Comparison of ENCODE assay signal across 13 mouse cellular contexts in the genomic region with DNA sequence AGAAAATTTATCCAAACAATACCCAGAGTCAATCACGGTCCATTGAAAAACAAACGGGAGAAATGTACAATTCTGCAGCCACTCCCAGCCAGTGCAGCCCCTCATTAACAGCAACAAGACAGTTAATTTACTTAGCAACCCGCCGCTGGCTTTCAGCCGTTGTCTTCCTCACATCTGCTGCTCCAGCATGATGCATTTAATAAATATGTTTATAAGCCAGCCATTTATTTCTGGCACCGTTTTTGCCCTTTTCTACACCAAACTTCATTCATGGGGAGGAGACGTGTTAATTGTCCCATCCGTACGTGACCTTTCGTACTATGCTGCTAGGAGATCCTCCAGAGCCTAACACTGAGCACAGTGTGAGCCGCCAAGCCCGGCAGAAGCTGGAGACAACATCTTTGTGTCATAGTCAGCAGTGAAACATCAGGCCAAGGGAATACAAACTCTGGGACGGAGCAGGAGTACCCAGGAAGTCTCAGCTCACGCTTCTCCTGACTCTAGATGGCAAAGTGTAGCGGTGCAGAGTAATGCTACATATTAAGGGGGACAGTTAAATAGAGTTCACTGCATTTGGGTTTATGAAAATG.
DNase-seq lines count a peak whose midpoint lies in the region; ATAC-seq lines count a peak whose summit lies in the region.
"Had no signal": no experiment of that assay in that cellular context is flagged by ENCODE, and none has a peak within 500 bp of the region (broad histone marks: within the 10 kb centered on the region; RNA-seq: fewer than 3 reads in every experiment).

No protein-coding gene starts in this region.

- H3K4me2 ChIP-seq in hindbrain, embryonic 13.5 days, result peak overlapping the region; percentile 71
- H3K4me2 ChIP-seq in forebrain, embryonic 14.5 days (ENCODE audit: low read length), result peak overlapping the region; percentile 59
- peak overlapping the region; percentile 61 for H3K4me2 ChIP-seq in midbrain, embryonic 12.5 days (replicated peaks)

- WGBS in hindbrain, embryonic 13.5 days, result 31% methylated on average over 15 of the region's 15 CpGs
- WGBS in hindbrain, embryonic 10.5 days, result 65% methylated on average over 15 of the region's 15 CpGs
- 32% methylated on average over 15 of the region's 15 CpGs for WGBS in forebrain, embryonic 14.5 days
- 51% methylated on average over 15 of the region's 15 CpGs for WGBS in midbrain, embryonic 12.5 days

- H3K36me3 ChIP-seq in hindbrain, embryonic 13.5 days, result no peaks in the 10 kb centered on the region
- no peaks in the 10 kb centered on the region for H3K36me3 ChIP-seq in hindbrain, embryonic 10.5 days
- H3K36me3 ChIP-seq in forebrain, embryonic 14.5 days (ENCODE audit: control insufficient read depth, insufficient read depth, low read length), result no peaks in the 10 kb centered on the region
- no peaks in the 10 kb centered on the region for H3K36me3 ChIP-seq in midbrain, embryonic 12.5 days
- H3K36me3 ChIP-seq: kidney, embryonic 15.5 days; limb, embryonic 13.5 days had no signal

- peaks cover 25% of the 10 kb centered on the region for H3K4me1 ChIP-seq in hindbrain, embryonic 13.5 days (replicated peaks)
- peaks cover 19% of the 10 kb centered on the region for H3K4me1 ChIP-seq in hindbrain, embryonic 10.5 days (replicated peaks)
- H3K4me1 ChIP-seq in forebrain, embryonic 14.5 days (ENCODE audit: control insufficient read depth, insufficient read depth, low read length), result peaks cover 4% of the 10 kb centered on the region; the same call in 1 of the 2 replicates
- H3K4me1 ChIP-seq in midbrain, embryonic 12.5 days, result peaks cover 13% of the 10 kb centered on the region

- peak overlapping the region; percentile 98 for H3K27ac ChIP-seq in hindbrain, embryonic 13.5 days
- H3K27ac ChIP-seq in hindbrain, embryonic 10.5 days, result no peak overlapping the region
- peak overlapping the region; percentile 86 for H3K27ac ChIP-seq in forebrain, embryonic 14.5 days (ENCODE audit: low read depth, low read length)
- peak overlapping the region; percentile 93 for H3K27ac ChIP-seq in midbrain, embryonic 12.5 days (replicated peaks)
- H3K27ac ChIP-seq: kidney, embryonic 15.5 days; limb, embryonic 13.5 days had no signal

- peak overlapping the region; percentile 83 for H3K9ac ChIP-seq in hindbrain, embryonic 13.5 days
- H3K9ac ChIP-seq in forebrain, embryonic 14.5 days (ENCODE audit: low read length), result 0 out of 2 replicates have a peak overlapping the region, but pooled peaks have one; percentile 18
- peak overlapping the region; percentile 49; the same call in 1 of the 2 replicates for H3K9ac ChIP-seq in midbrain, embryonic 12.5 days (replicated peaks)

- ATAC-seq in hindbrain, embryonic 13.5 days (ENCODE audit: low FRiP score), result no peak
- peak; percentile 43; the same call in 1 of the 2 replicates for ATAC-seq in forebrain, embryonic 14.5 days
- no peak for ATAC-seq in midbrain, embryonic 12.5 days (ENCODE audit: low FRiP score, low read depth)

- H3K9me3 ChIP-seq in hindbrain, embryonic 13.5 days, result no peaks in the 10 kb centered on the region
- H3K9me3 ChIP-seq in hindbrain, embryonic 10.5 days, result 0 out of 2 replicates have a peak, but pooled peaks cover 3% of the 10 kb centered on the region
- no peaks in the 10 kb centered on the region; the same call in 1 of the 2 replicates for H3K9me3 ChIP-seq in forebrain, embryonic 14.5 days (replicated peaks; ENCODE audit: control insufficient read depth, low read length)
- H3K9me3 ChIP-seq in midbrain, embryonic 12.5 days, result no peaks in the 10 kb centered on the region
- H3K9me3 ChIP-seq: kidney, embryonic 15.5 days had no signal

- H3K27me3 ChIP-seq in hindbrain, embryonic 13.5 days, result no peaks in the 10 kb centered on the region
- no peaks in the 10 kb centered on the region for H3K27me3 ChIP-seq in hindbrain, embryonic 10.5 days (ENCODE audit: insufficient read depth, poor library complexity, severe bottlenecking)
- H3K27me3 ChIP-seq in forebrain, embryonic 14.5 days (replicated peaks; ENCODE audit: control insufficient read depth, insufficient read depth, low read length), result no peaks in the 10 kb centered on the region
- H3K27me3 ChIP-seq in midbrain, embryonic 12.5 days, result peaks cover 20% of the 10 kb centered on the region
- H3K27me3 ChIP-seq: kidney, embryonic 15.5 days; limb, embryonic 13.5 days had no signal

- H3K4me3 ChIP-seq in hindbrain, embryonic 13.5 days, result peak overlapping the region; percentile 40
- no peak overlapping the region; the same call in 1 of the 2 replicates for H3K4me3 ChIP-seq in hindbrain, embryonic 10.5 days
- peak overlapping the region; percentile 30 for H3K4me3 ChIP-seq in forebrain, embryonic 14.5 days (ENCODE audit: low read depth, low read length)
- no peak overlapping the region for H3K4me3 ChIP-seq in midbrain, embryonic 12.5 days
- H3K4me3 ChIP-seq: erythroblast, embryonic 14.5 days had no signal

- DNase-seq in hindbrain, embryonic 10.5 days (ENCODE audit: low spot score), result no peak
- peak; percentile 67 for DNase-seq in forebrain, embryonic 14.5 days (ENCODE audit: low spot score)
- DNase-seq in retina, postnatal 1 day, result peak; percentile 74
- no peak for DNase-seq in layer of hippocampus, adult 8-10 months (ENCODE audit: low spot score in 2 of 2)
- no peak for DNase-seq in embryo, embryonic 10.5 days (ENCODE audit: low spot score)
- no peak for DNase-seq in cerebellum, adult 18-20 months
- DNase-seq: heart, adult 18-20 months; heart, postnatal 14 days had no signal

Comparison
In these comparisons a context has a peak if more than half of its experiments do, and no peak if none do; other contexts are left out.
1. H3K4me3 ChIP-seq: peak in hindbrain, embryonic 13.5 days (single experiment) and forebrain, embryonic 14.5 days (single experiment); none in hindbrain, embryonic 10.5 days (single experiment) and midbrain, embryonic 12.5 days (single experiment).
2. H3K9ac ChIP-seq: peak in every context shown above with its lines; median percentile 83 in hindbrain, embryonic 13.5 days; 49 in midbrain, embryonic 12.5 days; 18 in forebrain, embryonic 14.5 days.
3. DNase-seq: peak in forebrain, embryonic 14.5 days (single experiment) and retina, postnatal 1 day (single experiment); none in hindbrain, embryonic 10.5 days (single experiment), layer of hippocampus, adult 8-10 months (0 of 2), embryo, embryonic 10.5 days (single experiment) and cerebellum, adult 18-20 months (0 of 2).
4. Peak in every context shown above with its lines, with median percentiles within 50 percentile points of each other: H3K4me2 ChIP-seq.